Mouse (Mus musculus) gastrocnemius, postnatal 14 days (tissue): ENCODE results near the gene Lamb2. TPM values are rescaled to one million over a fixed set of nuclear protein-coding genes. Genes with fewer than 3 reads are reported as not detected.
A peak's percentile ranks its signal among the peaks of the same experiment; 100 is the strongest.

Source experiments
- DNase-seq: peaks from one replicate; pipeline ENCODE4 v3.0.0; 2021; ENCODE audit warnings: mixed read lengths
- intact Hi-C: fragments of 180-260 bp; cut with DNase I; formaldehyde crosslinking; loops from one replicate; pipeline ENCODE4 v1.15.1; 2025; ENCODE audit warnings: low total_unique reads
- total RNA-seq, 2 experiments: library from RNA; stranded (reverse); gene quantifications; 2 replicates each; pipeline ENCODE4 v1.2.3; 2021

Gene Lamb2
- total RNA-seq, 2 experiments from 2014 or later, result 118 to 125 TPM

GRCm38 (mm10) chr9:108489215-108489614 is 9.7 kb downstream of the Lamb2 start:
- intact Hi-C loops, result no loop called here

GRCm38 (mm10) chr9:108489702-108490558 is 10.4 kb downstream of the Lamb2 start:
- intact Hi-C loops, result no loop called here
- no peak for DNase-seq

More at GRCm38 (mm10) chr9:108489215-108489614, 9.7 kb downstream of the Lamb2 start:
- DNase-seq, result no peak

GRCm38 (mm10) chr9:108490559-108491285 is 11.2 kb downstream of the Lamb2 start, which contains the start of gene Usp19:
Gene Usp19 (plus strand): TSS chr9:108490602.
- DNase-seq, result peak; percentile 96
- intact Hi-C loops, result no loop called here

GRCm38 (mm10) chr9:108491286-108491580 is 11.7 kb downstream of the Lamb2 start:
- intact Hi-C loops, result no loop called here
- no peak for DNase-seq

GRCm38 (mm10) chr9:108492043-108492750 is 12.7 kb downstream of the Lamb2 start:
- intact Hi-C loops, result loop anchor here (2.0 kb wide), 1 partner anchor 67 kb away; no protein-coding TSS in a partner anchor

GRCm38 (mm10) chr9:108493246-108493645 is 13.7 kb downstream of the Lamb2 start:
- intact Hi-C loops, result loop anchor here (2.0 kb wide), 1 partner anchor 66 kb away; no protein-coding TSS in a partner anchor
- peak; percentile 3 for DNase-seq

More at GRCm38 (mm10) chr9:108492043-108492750, 12.7 kb downstream of the Lamb2 start:
- peak; percentile 61 for DNase-seq

GRCm38 (mm10) chr9:108494146-108494825 is 14.8 kb downstream of the Lamb2 start:
- intact Hi-C loops, result no loop called here
- peak; percentile 3 for DNase-seq

GRCm38 (mm10) chr9:108494905-108495304 is 15.4 kb downstream of the Lamb2 start:
- intact Hi-C loops, result no loop called here
- peak; percentile 4 for DNase-seq

- no peak for DNase-seq
- intact Hi-C loops, result no loop called here
Measured at GRCm38 (mm10) chr9:108499231-108499630, 19.7 kb downstream of the Lamb2 start.

GRCm38 (mm10) chr9:108499943-108500342 is 20.4 kb downstream of the Lamb2 start:
- intact Hi-C loops, result no loop called here
- no peak for DNase-seq

GRCm38 (mm10) chr9:108506901-108507300 is 27.4 kb downstream of the Lamb2 start:
- intact Hi-C loops, result no loop called here
- DNase-seq, result no peak

GRCm38 (mm10) chr9:108507619-108508434 is 28.3 kb downstream of the Lamb2 start, which contains the start of gene Qars:
Gene Qars (plus strand): TSS chr9:108507706.
- peak; percentile 93 for DNase-seq
- intact Hi-C loops, result no loop called here

- intact Hi-C loops, result no loop called here
- DNase-seq, result no peak
Measured at GRCm38 (mm10) chr9:108508776-108509175, 29.2 kb downstream of the Lamb2 start.

GRCm38 (mm10) chr9:108516380-108517251 is 37.1 kb downstream of the Lamb2 start, which contains the start of gene Qrich1:
Gene Qrich1 (plus strand): TSS chr9:108516806.
- DNase-seq, result peak; percentile 93
- intact Hi-C loops, result no loop called here

- intact Hi-C loops, result no loop called here
- peak; percentile 88 for DNase-seq
Measured at GRCm38 (mm10) chr9:108517253-108517930, 37.9 kb downstream of the Lamb2 start.

GRCm38 (mm10) chr9:108517931-108518332 is 38.4 kb downstream of the Lamb2 start:
- DNase-seq, result no peak
- intact Hi-C loops, result no loop called here

GRCm38 (mm10) chr9:108521604-108522003 is 42.1 kb downstream of the Lamb2 start:
- no peak for DNase-seq

More at GRCm38 (mm10) chr9:108521604-108522003, 42.1 kb downstream of the Lamb2 start:
- intact Hi-C loops, result no loop called here
